ENCODE assay signal across 19 mouse cellular contexts in genomic region chr12:82961852-82962251, GRCm38 (mm10).
DNase-seq lines count a peak whose midpoint lies in the region; ATAC-seq and TF ChIP-seq lines count a peak whose summit lies in the region.
"Had no signal": no experiment of that assay in that cellular context is flagged by ENCODE, and none has a peak within 500 bp of the region (broad histone marks: within the 10 kb centered on the region; RNA-seq: fewer than 3 reads in every experiment).

No protein-coding gene starts in this region.

- peaks cover 13% of the 10 kb centered on the region for H3K4me1 ChIP-seq in forebrain, embryonic 16.5 days (replicated peaks; ENCODE audit: control insufficient read depth, insufficient read depth, low read length)
- H3K4me1 ChIP-seq in forebrain, embryonic 10.5 days: no peaks in the 10 kb centered on the region
- 0 out of 2 replicates have a peak, but pooled peaks cover 6% of the 10 kb centered on the region for H3K4me1 ChIP-seq in hindbrain, postnatal 0 days (ENCODE audit: insufficient read depth, low read length)
- H3K4me1 ChIP-seq in hindbrain, embryonic 14.5 days (replicated peaks; ENCODE audit: control insufficient read depth, insufficient read depth, low read length): no peaks in the 10 kb centered on the region
- H3K4me1 ChIP-seq in lung, embryonic 16.5 days (replicated peaks; ENCODE audit: control insufficient read depth, insufficient read depth, low read length): peaks cover 5% of the 10 kb centered on the region; the same call in 1 of the 2 replicates
- no peaks in the 10 kb centered on the region for H3K4me1 ChIP-seq in intestine, embryonic 16.5 days (ENCODE audit: control insufficient read depth, insufficient read depth, low read length)
- H3K4me1 ChIP-seq: limb, embryonic 15.5 days; neural tube, embryonic 12.5 days had no signal

- H3K36me3 ChIP-seq in forebrain, embryonic 16.5 days (ENCODE audit: control insufficient read depth, insufficient read depth): no peaks in the 10 kb centered on the region
- no peaks in the 10 kb centered on the region for H3K36me3 ChIP-seq in forebrain, embryonic 10.5 days (replicated peaks)
- no peaks in the 10 kb centered on the region for H3K36me3 ChIP-seq in hindbrain, postnatal 0 days (ENCODE audit: insufficient read depth, low read length)
- H3K36me3 ChIP-seq in hindbrain, embryonic 14.5 days (replicated peaks; ENCODE audit: control insufficient read depth, insufficient read depth): no peaks in the 10 kb centered on the region
- no peaks in the 10 kb centered on the region for H3K36me3 ChIP-seq in lung, embryonic 16.5 days (ENCODE audit: control insufficient read depth, insufficient read depth, low read length)
- H3K36me3 ChIP-seq in intestine, embryonic 16.5 days (ENCODE audit: control insufficient read depth, insufficient read depth, low read length): no peaks in the 10 kb centered on the region
- H3K36me3 ChIP-seq: hindbrain, embryonic 13.5 days; limb, embryonic 15.5 days; neural tube, embryonic 12.5 days had no signal

- peak; percentile 75 for ATAC-seq in forebrain, embryonic 16.5 days
- ATAC-seq in hindbrain, postnatal 0 days: no peak
- ATAC-seq in hindbrain, embryonic 14.5 days (ENCODE audit: low FRiP score): no peak
- peak; percentile 90 for ATAC-seq in lung, embryonic 16.5 days (ENCODE audit: low read depth)
- ATAC-seq in intestine, embryonic 16.5 days: no peak
- ATAC-seq: intestine, postnatal 0 days had no signal

- no peak for TF ChIP-seq CTCF in hindbrain, postnatal 0 days (IDR thresholded peaks at IDR 0.05; ENCODE audit: low read depth)

- no peaks in the 10 kb centered on the region for H3K9me3 ChIP-seq in forebrain, embryonic 16.5 days (ENCODE audit: control insufficient read depth, low read length)
- no peaks in the 10 kb centered on the region for H3K9me3 ChIP-seq in forebrain, embryonic 10.5 days
- H3K9me3 ChIP-seq in hindbrain, postnatal 0 days (ENCODE audit: low read length): no peaks in the 10 kb centered on the region
- H3K9me3 ChIP-seq in hindbrain, embryonic 14.5 days (ENCODE audit: control insufficient read depth, low read length): no peaks in the 10 kb centered on the region
- H3K9me3 ChIP-seq in lung, embryonic 16.5 days (ENCODE audit: control insufficient read depth, low read length): no peaks in the 10 kb centered on the region
- H3K9me3 ChIP-seq in intestine, embryonic 16.5 days (ENCODE audit: control insufficient read depth, low read length): no peaks in the 10 kb centered on the region
- H3K9me3 ChIP-seq: hindbrain, embryonic 13.5 days; limb, embryonic 15.5 days; neural tube, embryonic 12.5 days had no signal

- no peak overlapping the region for H3K4me3 ChIP-seq in forebrain, embryonic 16.5 days (replicated peaks; ENCODE audit: low read length)
- H3K4me3 ChIP-seq in forebrain, embryonic 10.5 days: no peak overlapping the region
- H3K4me3 ChIP-seq in hindbrain, postnatal 0 days (ENCODE audit: low read length): no peak overlapping the region
- no peak overlapping the region for H3K4me3 ChIP-seq in hindbrain, embryonic 14.5 days (replicated peaks; ENCODE audit: low read length)
- H3K4me3 ChIP-seq in lung, embryonic 16.5 days (ENCODE audit: low read length): no peak overlapping the region
- no peak overlapping the region for H3K4me3 ChIP-seq in intestine, embryonic 16.5 days (ENCODE audit: low read length)
- H3K4me3 ChIP-seq: hindbrain, embryonic 13.5 days; limb, embryonic 15.5 days; neural tube, embryonic 12.5 days had no signal

- peak overlapping the region; percentile 3; the same call in 1 of the 2 replicates for H3K27ac ChIP-seq in forebrain, embryonic 16.5 days (ENCODE audit: low read length)
- H3K27ac ChIP-seq in forebrain, embryonic 10.5 days: no peak overlapping the region
- H3K27ac ChIP-seq in hindbrain, postnatal 0 days: no peak overlapping the region
- H3K27ac ChIP-seq in hindbrain, embryonic 14.5 days: no peak overlapping the region
- H3K27ac ChIP-seq in lung, embryonic 16.5 days (ENCODE audit: low read length): no peak overlapping the region
- H3K27ac ChIP-seq in intestine, embryonic 16.5 days (ENCODE audit: low read length): no peak overlapping the region
- H3K27ac ChIP-seq: hindbrain, embryonic 13.5 days; limb, embryonic 15.5 days; neural tube, embryonic 12.5 days; stomach, postnatal 0 days had no signal

- no peak overlapping the region for H3K4me2 ChIP-seq in forebrain, embryonic 16.5 days (ENCODE audit: low read length)
- no peak overlapping the region for H3K4me2 ChIP-seq in hindbrain, postnatal 0 days (ENCODE audit: low read depth, low read length)
- no peak overlapping the region for H3K4me2 ChIP-seq in hindbrain, embryonic 14.5 days (replicated peaks)
- no peak overlapping the region for H3K4me2 ChIP-seq in lung, embryonic 16.5 days (ENCODE audit: low read depth, low read length)
- no peak overlapping the region for H3K4me2 ChIP-seq in intestine, embryonic 16.5 days (ENCODE audit: low read depth, low read length)
- H3K4me2 ChIP-seq: hindbrain, embryonic 13.5 days; limb, embryonic 15.5 days; neural tube, embryonic 12.5 days had no signal

- no peak for DNase-seq in forebrain, embryonic 10.5 days (ENCODE audit: extremely low spot score, low spot score)
- DNase-seq in hindbrain, postnatal 0 days (ENCODE audit: low spot score): peak; percentile 48
- DNase-seq in hindbrain, embryonic 14.5 days (ENCODE audit: low spot score): no peak
- DNase-seq in brain, adult 2 months (ENCODE audit: low read depth, low spot score): peak; percentile 42
- no peak for DNase-seq in thymus, postnatal 14 days
- DNase-seq: adrenal gland, postnatal 10 days; cerebellum, adult 9-11 months; embryo, embryonic 11 days; gastrocnemius, postnatal 36 days; kidney, postnatal 14 days; right cerebral cortex, postnatal 25 days had no signal

- no peaks in the 10 kb centered on the region for H3K27me3 ChIP-seq in forebrain, embryonic 16.5 days (replicated peaks; ENCODE audit: control insufficient read depth, insufficient read depth, low read length)
- H3K27me3 ChIP-seq in forebrain, embryonic 10.5 days (ENCODE audit: poor library complexity, severe bottlenecking): no peaks in the 10 kb centered on the region
- H3K27me3 ChIP-seq in hindbrain, postnatal 0 days (ENCODE audit: insufficient read depth, low read length): no peaks in the 10 kb centered on the region
- H3K27me3 ChIP-seq in hindbrain, embryonic 14.5 days (ENCODE audit: control insufficient read depth, insufficient read depth, low read length): no peaks in the 10 kb centered on the region
- H3K27me3 ChIP-seq in lung, embryonic 16.5 days (ENCODE audit: control insufficient read depth, insufficient read depth, low read depth, low read length): no peaks in the 10 kb centered on the region
- H3K27me3 ChIP-seq in intestine, embryonic 16.5 days (replicated peaks; ENCODE audit: control insufficient read depth, insufficient read depth, low read length): no peaks in the 10 kb centered on the region
- H3K27me3 ChIP-seq: hindbrain, embryonic 13.5 days; limb, embryonic 15.5 days; neural tube, embryonic 12.5 days had no signal

- WGBS in forebrain, embryonic 16.5 days: 46% methylated on average over 4 of the region's 4 CpGs
- WGBS in forebrain, embryonic 10.5 days: 94% methylated on average over 4 of the region's 4 CpGs
- 36% methylated on average over 4 of the region's 4 CpGs for WGBS in hindbrain, postnatal 0 days
- 58% methylated on average over 4 of the region's 4 CpGs for WGBS in hindbrain, embryonic 14.5 days
- WGBS in lung, embryonic 16.5 days: 52% methylated on average over 4 of the region's 4 CpGs
- WGBS in intestine, embryonic 16.5 days: 65% methylated on average over 4 of the region's 4 CpGs

- H3K9ac ChIP-seq in forebrain, embryonic 16.5 days (replicated peaks; ENCODE audit: low read depth, low read length): no peak overlapping the region
- H3K9ac ChIP-seq in hindbrain, postnatal 0 days (replicated peaks; ENCODE audit: low read length): no peak overlapping the region
- no peak overlapping the region for H3K9ac ChIP-seq in hindbrain, embryonic 14.5 days
- H3K9ac ChIP-seq in lung, embryonic 16.5 days (ENCODE audit: low read length): no peak overlapping the region
- H3K9ac ChIP-seq in intestine, embryonic 16.5 days (ENCODE audit: low read depth, low read length): no peak overlapping the region
- H3K9ac ChIP-seq: hindbrain, embryonic 13.5 days; limb, embryonic 15.5 days; neural tube, embryonic 12.5 days had no signal

Comparison
In these comparisons a context has a peak if more than half of its experiments do, and no peak if none do; other contexts are left out.
1. DNase-seq: peak in hindbrain, postnatal 0 days (single experiment) and brain, adult 2 months (single experiment); none in forebrain, embryonic 10.5 days (single experiment), hindbrain, embryonic 14.5 days (single experiment) and thymus, postnatal 14 days (single experiment).
2. ATAC-seq: peak in forebrain, embryonic 16.5 days (single experiment) and lung, embryonic 16.5 days (single experiment); none in hindbrain, postnatal 0 days (single experiment), hindbrain, embryonic 14.5 days (single experiment) and intestine, embryonic 16.5 days (single experiment).